Mouse (Mus musculus) frontal cortex, postnatal 14 days (tissue): ENCODE measurements around the gene 2610301B20Rik.
"Not testable (repeated sequence)": the region's sequence is repeated elsewhere in the genome, so short reads cannot be mapped to it uniquely, and the experiment has no call there.

Experiments used
- DNase-seq, 2 experiments: peaks; one replicate each; pipeline ENCODE4 v3.0.0; 2022; ENCODE audit warnings: low spot score in 2 of 2

The 2610301B20Rik gene

DNA sequence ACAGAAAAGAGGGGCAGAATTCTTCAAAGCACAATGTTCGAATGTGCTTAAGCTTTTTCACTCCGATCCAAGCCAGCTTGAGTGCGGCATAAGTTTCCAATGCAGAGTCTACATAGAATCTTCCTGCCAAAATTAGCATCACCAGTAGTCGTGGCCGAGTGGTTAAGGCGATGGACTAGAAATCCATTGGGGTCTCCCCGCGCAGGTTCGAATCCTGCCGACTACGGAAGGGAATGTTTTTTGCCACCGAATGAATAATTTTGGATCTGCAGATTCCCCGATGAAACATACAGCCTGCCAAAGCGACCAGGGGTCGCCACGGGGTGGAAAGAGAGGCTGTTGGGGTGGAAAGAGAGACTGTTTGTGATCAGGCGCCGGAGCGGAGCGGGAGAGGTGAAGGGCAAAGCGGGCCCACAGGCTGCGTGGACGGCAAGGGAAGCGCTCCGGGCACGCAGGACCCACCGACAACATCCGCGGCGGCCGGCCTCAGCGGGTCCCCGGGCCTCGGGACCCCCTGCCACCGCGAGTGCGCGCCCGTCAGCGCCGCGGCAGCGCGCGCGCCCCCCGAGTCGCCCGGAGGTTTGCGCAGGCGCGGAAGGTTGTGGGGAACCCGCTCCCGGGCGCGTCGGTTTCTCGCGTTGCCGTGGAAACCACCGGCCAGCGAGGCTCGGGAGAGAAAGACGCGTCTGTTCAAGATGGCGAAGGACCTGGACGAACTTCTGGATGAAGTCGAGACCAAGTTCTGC is at the start of gene 2610301B20Rik:
Gene 2610301B20Rik (plus strand): TSS at position 579 of the 746 bp plus-strand sequence.
- DNase-seq = peak; percentile 87 to 95

GRCm38 (mm10) chr4:10833273-10833672 is 41.0 kb upstream of the 2610301B20Rik start:
- DNase-seq = no peak

GRCm38 (mm10) chr4:10835252-10836051 is 38.8 kb upstream of the 2610301B20Rik start:
- DNase-seq = peak in 1 of 2 experiments; percentile 28

DNA sequence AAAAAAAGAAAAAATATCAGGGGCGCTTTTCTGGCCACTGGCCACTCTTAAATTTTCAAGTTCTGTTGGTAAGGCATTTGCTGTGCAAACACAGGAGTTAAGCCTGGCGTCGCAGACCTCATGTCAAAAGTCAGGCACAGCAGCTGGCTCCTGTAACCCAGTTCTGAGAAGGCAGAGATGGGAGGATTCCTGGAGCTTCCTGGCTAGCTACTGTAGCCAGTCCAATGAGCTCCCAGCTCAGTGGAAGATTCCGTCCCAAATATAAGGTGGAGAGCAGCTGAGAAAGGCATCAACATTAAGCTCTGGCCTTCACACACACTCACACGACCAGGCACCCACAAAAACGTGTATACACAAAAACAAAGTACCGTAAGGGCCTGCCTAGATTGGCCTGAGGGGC is 28.4 kb upstream of the 2610301B20Rik start:
- DNase-seq = no peak

- no peak for DNase-seq
Observed at GRCm38 (mm10) chr4:10849812-10850211, 24.5 kb upstream of the 2610301B20Rik start.

DNA sequence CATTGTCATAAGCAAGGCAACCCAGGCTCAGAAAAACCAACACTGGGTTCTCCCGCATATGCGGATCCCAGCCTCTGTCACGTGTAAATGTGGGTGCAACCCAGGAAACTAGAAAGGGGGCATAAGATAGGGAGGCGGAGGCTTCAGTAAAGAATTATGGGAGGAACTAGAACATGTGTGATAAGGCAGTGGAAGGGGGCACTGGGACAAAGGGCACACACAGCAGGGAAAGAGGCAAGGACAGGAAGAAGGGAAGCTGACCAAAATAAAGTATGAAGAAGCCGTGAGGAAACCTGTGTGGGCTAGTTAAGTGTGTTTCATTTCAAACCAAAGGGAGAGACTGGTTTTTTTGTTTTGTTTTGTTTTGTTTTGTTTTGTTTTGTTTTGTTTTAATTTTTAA is 23.3 kb upstream of the 2610301B20Rik start:
- no peak for DNase-seq

DNA sequence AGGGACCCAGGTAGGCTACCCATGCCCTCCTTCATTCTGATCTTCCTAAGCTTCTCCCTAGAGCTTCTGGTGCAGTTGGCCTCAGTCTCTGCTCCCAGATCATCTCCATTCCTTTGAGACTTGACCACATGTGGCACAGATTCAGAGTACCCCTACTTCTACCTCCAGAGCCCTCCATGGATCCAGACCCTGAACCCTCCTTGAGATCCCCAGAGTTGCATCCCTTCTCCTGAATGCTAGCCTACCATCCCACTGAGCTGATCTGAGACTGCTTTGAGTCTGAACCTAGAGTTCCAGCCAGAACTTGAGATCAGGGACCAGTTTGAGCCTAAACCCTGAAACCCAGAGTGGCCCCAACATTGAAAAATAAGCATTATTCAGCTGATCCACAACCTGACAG is 15.1 kb upstream of the 2610301B20Rik start:
- no peak for DNase-seq

- DNase-seq = peak in 1 of 2 experiments; percentile 24
Observed at GRCm38 (mm10) chr4:10859911-10860581, 14.3 kb upstream of the 2610301B20Rik start.

- DNase-seq = no peak
Observed at GRCm38 (mm10) chr4:10860825-10861224, 13.5 kb upstream of the 2610301B20Rik start.

DNA sequence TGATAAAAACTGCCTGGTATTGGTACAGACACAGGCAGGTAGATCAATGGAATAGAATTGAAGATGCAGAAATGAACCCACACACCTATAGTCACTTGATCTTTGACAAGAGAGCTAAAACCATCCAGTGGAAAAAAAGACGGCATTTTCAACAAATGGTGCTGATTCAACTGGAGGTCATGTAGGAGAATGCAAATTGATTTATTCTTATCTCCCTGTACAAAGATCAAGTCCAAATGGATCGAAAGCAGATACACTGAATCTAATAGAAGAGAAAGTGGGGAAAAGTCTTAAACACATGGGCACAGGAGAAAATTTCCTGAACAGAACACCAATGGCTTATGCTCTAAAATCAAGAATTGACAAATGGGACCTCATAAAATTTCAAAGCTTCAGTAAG is 11.4 kb upstream of the 2610301B20Rik start:
- DNase-seq = not testable (repeated sequence)

GRCm38 (mm10) chr4:10872231-10872630 is 2.1 kb upstream of the 2610301B20Rik start:
- no peak for DNase-seq

DNA sequence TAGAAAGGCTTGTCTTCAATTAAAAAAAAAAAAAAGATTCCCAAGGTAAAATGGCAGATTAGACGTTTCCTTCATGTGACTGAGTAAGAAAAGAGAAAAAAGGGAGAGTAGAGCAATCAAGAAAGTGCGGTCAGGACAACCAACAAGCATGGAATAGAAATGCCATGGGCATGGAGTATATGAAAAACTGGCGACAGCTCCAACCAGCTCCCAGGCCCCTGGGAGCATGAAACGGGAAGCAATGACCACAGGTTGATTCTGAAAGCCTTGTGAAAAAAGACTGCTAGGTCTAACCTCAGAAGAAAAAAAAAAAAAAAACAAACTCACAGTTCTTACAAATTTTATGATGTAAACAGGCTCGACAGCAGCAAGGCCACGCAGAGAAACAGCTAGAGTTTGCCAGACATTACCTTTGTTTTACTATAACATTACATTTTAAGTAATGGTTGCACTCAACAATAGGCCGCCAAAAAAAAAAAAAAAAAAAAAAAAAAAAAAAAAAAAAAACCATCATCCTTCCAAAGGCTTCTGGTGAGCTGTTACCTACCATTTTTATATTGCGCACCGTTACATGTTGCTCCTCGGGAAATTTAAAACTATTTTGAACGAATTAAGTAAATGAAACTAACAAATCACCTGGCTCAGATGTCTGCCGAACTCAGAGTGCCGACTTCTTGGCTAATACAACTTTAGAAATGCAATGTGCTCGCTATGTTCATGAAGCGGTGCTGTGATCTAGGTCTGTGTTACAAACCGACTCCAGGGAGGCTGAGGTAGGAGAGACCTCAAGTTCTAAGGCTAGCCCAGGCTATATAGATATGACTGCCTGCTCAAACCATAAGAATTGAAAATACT is 1.4 kb upstream of the 2610301B20Rik start:
- DNase-seq = no peak

GRCm38 (mm10) chr4:10873549-10873919 is 764 bp upstream of the 2610301B20Rik start:
- DNase-seq = no peak

GRCm38 (mm10) chr4:10874718-10875121 is 422 bp downstream of the 2610301B20Rik start:
- peak in 1 of 2 experiments; percentile 53 for DNase-seq

DNA sequence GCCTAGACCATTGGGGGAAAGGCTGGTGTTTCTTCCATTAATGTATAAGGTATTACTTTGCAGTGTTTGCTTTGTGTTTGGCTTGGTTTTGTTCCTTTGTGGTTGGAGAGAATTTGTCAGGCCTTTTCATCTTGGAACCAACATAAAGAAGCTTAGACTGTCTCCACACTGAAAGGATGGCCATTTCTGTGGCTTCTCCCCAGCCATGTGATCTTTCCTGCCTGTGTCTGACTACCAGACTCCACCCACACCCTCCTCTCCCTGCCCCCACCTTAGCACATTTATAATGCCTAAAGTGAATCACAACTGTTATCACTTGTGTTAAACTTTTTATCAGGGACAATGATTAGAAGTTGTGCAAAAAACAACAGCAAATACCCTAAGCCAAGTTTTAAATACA is 1.1 kb downstream of the 2610301B20Rik start:
- no peak for DNase-seq

DNA sequence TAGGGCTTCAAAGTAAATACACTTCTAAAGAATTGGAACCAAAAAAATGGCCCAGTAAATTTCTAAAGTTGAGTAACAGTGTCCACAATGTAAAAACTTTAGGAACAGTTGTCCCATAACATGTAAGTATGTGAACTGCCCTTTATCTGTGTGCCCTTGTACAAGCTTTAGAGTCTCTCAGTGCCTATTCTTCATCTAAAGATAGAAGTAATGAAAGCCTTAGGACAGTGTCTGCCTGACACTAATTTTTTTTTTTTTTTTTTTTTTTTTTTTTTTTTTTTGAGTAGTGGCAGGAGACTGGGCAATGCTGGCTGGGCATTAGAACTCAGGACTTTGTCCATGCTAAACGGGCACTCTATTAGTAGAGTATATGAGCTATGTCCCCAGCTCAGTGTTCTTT is 2.8 kb downstream of the 2610301B20Rik start:
- DNase-seq = no peak

GRCm38 (mm10) chr4:10883740-10884408 is 9.6 kb downstream of the 2610301B20Rik start:
- DNase-seq = no peak

DNA sequence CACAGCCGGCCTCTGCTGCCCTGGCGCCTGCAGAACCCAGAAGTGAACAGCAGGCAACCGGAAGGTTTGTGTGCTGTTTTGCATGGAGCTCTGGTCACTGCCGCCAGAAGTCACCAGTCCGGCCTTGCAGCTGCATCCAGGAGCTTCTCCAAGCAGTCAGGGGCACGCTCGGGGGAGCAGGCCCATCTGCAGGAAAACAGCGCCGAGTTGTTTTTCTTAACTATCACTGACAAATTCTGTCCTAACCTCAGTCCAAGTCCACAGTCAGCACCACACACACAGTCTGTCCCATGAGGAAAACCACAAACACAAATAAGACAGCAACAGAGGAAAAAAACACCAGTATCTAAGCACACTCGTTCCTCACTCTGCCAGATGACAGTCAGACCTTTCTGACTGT is 14.5 kb downstream of the 2610301B20Rik start:
- no peak for DNase-seq

DNA sequence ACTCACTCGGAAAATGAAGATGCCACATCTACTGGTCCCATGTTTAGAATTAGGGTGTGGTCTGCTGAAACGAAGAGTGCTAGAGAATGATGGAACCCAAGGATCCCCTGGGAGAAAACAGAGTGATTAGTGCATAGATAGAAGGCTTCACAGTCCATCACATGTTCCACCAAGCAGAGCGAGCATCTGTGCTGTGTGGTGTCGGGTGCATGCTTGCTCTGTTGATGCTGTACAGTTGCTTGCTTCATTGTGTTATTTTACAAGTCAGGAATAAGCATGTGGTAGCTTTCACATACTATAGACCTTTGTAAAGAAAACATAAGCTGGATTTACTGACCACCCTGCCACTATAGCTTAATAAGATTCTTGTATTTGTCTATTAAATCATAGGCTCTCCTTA is 22.0 kb downstream of the 2610301B20Rik start:
- no peak for DNase-seq

DNA sequence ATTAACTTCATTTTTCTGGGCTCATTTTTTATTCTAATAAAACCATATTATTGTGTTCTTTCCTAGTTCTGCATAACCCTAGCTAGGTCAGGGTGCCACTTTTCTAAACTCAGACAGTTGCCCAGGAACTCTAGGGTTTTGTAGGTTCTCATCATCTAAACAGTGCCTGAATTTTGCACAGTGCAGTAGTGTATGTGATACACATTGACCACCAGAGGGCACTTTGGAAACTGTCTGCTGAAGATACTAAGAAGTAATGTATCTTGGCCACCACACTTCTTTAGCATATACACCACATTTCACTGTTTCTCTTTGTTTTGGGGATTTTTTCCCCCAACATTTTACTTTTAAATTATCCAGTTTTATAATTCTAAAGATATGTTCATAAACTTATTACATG is 22.6 kb downstream of the 2610301B20Rik start:
- no peak for DNase-seq

GRCm38 (mm10) chr4:10905234-10905801 is 31.0 kb downstream of the 2610301B20Rik start:
- no peak for DNase-seq
